Mouse (Mus musculus) lung, embryonic 16.5 days (tissue): Measurements from ENCODE around the gene Slc38a6. TPM values are rescaled to one million over a fixed set of nuclear protein-coding genes. Genes with fewer than 3 reads are reported as not detected.

Experiments used
- ATAC-seq: fragments of 200-750 bp; cut with Nextera tagmentation; 2 replicates; pipeline ENCODE4 v1.8.0; 2017; ENCODE audit warnings: low read depth, mild to moderate bottlenecking, moderate library complexity
- H3K27ac ChIP-seq: fragments of 300-500 bp; sonication (generic); 2 replicates; pipeline ENCODE4 v1.5.1; 2014; ENCODE audit warnings: mild to moderate bottlenecking, control low read depth, low read length
- H3K27me3 ChIP-seq: fragments of 300-500 bp; sonication (generic); 2 replicates; pipeline ENCODE4 v1.6.1; 2014; ENCODE audit warnings: low read depth, low read length, mixed read lengths; ENCODE audit not compliant: control insufficient read depth, insufficient read depth
- H3K36me3 ChIP-seq: fragments of 300-500 bp; sonication (generic); 2 replicates; pipeline ENCODE4 v1.6.1; 2014; ENCODE audit warnings: low read length; ENCODE audit not compliant: control insufficient read depth, insufficient read depth
- H3K4me1 ChIP-seq: fragments of 300-500 bp; sonication (generic); replicated peaks from 2 replicates; pipeline ENCODE4 v1.6.1; 2014; ENCODE audit warnings: low read length, mixed read lengths; ENCODE audit not compliant: control insufficient read depth, insufficient read depth
- H3K4me2 ChIP-seq: fragments of 300-500 bp; sonication (generic); 2 replicates; pipeline ENCODE4 v1.6.1; 2014; ENCODE audit warnings: low read depth, low read length, control low read depth
- H3K4me3 ChIP-seq: fragments of 300-500 bp; sonication (generic); 2 replicates; pipeline ENCODE4 v1.5.1; 2014; ENCODE audit warnings: mild to moderate bottlenecking, low read length, control low read depth
- H3K9ac ChIP-seq: fragments of 300-500 bp; sonication (generic); 2 replicates; pipeline ENCODE4 v1.6.1; 2014; ENCODE audit warnings: low read length, control low read depth
- H3K9me3 ChIP-seq: fragments of 300-500 bp; sonication (generic); 2 replicates; pipeline ENCODE4 v1.6.1; 2016; ENCODE audit warnings: low read length; ENCODE audit not compliant: control insufficient read depth
- WGBS: fragments of 180-500 bp; shearing (Covaris S2); extraction: QIAGEN DNeasy Blood & Tissue Kit; methylation state at CpG from one replicate; pipeline ENCODE4 v1.1.7; 2014; 5-methylcytosine and 5-hydroxymethylcytosine counted together
- polyA plus RNA-seq: library from polyadenylated mRNA; unstranded; fragments of >200 nt; fragmentation: Nextera tagmentation; extraction: Ambion mirVana; gene quantifications from 2 replicates; pipeline ENCODE4 v1.2.1, GENCODE M21; 2015

Slc38a6 gene
- polyA plus RNA-seq, 1 experiment from 2014 or later = 8.9 TPM

- 75% methylated on average over 7 of the region's 7 CpGs for WGBS
- Histone ChIP-seq H3K36me3 (peaks cover 5% of the 10 kb centered on the region; the same call in 1 of the 2 replicates), H3K4me3 (no peak overlapping the region), H3K9me3 (no peaks in the 10 kb centered on the region), H3K27ac (no peak overlapping the region), H3K9ac (no peak overlapping the region), H3K27me3 (no peaks in the 10 kb centered on the region), H3K4me1 (no peaks in the 10 kb centered on the region), H3K4me2 (no peak overlapping the region)
- ATAC-seq = no peak
Measured at GRCm38 (mm10) chr12:73347202-73347601, 60.6 kb downstream of the Slc38a6 start.

- 67% methylated on average over 7 of the region's 7 CpGs for WGBS
Measured at GRCm38 (mm10) chr12:73350466-73350865, 63.9 kb downstream of the Slc38a6 start.

GRCm38 (mm10) chr12:73350982-73351381 is 64.4 kb downstream of the Slc38a6 start:
- no peaks in the 10 kb centered on the region for H3K4me1 ChIP-seq
- H3K36me3 ChIP-seq = no peaks in the 10 kb centered on the region
- no peak overlapping the region for H3K27ac ChIP-seq
- no peaks in the 10 kb centered on the region for H3K9me3 ChIP-seq
- H3K4me2 ChIP-seq = no peak overlapping the region
- no peak overlapping the region for H3K9ac ChIP-seq
- no peaks in the 10 kb centered on the region for H3K27me3 ChIP-seq
- ATAC-seq = no peak
- H3K4me3 ChIP-seq = no peak overlapping the region
- 24% methylated on average over 9 of the region's 9 CpGs for WGBS

More at GRCm38 (mm10) chr12:73350466-73350865, 63.9 kb downstream of the Slc38a6 start:
- Histone ChIP-seq H3K4me2 (no peak overlapping the region), H3K4me3 (no peak overlapping the region), H3K4me1 (no peaks in the 10 kb centered on the region), H3K9ac (no peak overlapping the region), H3K27me3 (no peaks in the 10 kb centered on the region), H3K9me3 (no peaks in the 10 kb centered on the region), H3K27ac (no peak overlapping the region), H3K36me3 (no peaks in the 10 kb centered on the region)
- ATAC-seq = no peak

GRCm38 (mm10) chr12:73351746-73352145 is 65.2 kb downstream of the Slc38a6 start:
- Histone ChIP-seq H3K4me3 (no peak overlapping the region), H3K27ac (no peak overlapping the region), H3K4me1 (no peaks in the 10 kb centered on the region), H3K9ac (no peak overlapping the region), H3K27me3 (no peaks in the 10 kb centered on the region), H3K36me3 (no peaks in the 10 kb centered on the region), H3K9me3 (no peaks in the 10 kb centered on the region), H3K4me2 (no peak overlapping the region)
- WGBS = 71% methylated on average over 14 of the region's 14 CpGs
- ATAC-seq = no peak

- ATAC-seq = 0 out of 2 replicates have a peak, but pooled peaks have one; percentile 45
- Histone ChIP-seq H3K27me3 (no peaks in the 10 kb centered on the region), H3K9ac (no peak overlapping the region), H3K4me3 (no peak overlapping the region), H3K4me2 (no peak overlapping the region), H3K4me1 (no peaks in the 10 kb centered on the region), H3K9me3 (no peaks in the 10 kb centered on the region), H3K27ac (no peak overlapping the region), H3K36me3 (no peaks in the 10 kb centered on the region)
- WGBS = 74% methylated on average over 5 of the region's 5 CpGs
Measured at GRCm38 (mm10) chr12:73353362-73353761, 66.8 kb downstream of the Slc38a6 start.

- 57% methylated on average over 4 of the region's 4 CpGs for WGBS
- Histone ChIP-seq H3K4me1 (no peaks in the 10 kb centered on the region), H3K9ac (no peak overlapping the region), H3K9me3 (no peaks in the 10 kb centered on the region), H3K36me3 (no peaks in the 10 kb centered on the region), H3K27ac (no peak overlapping the region), H3K27me3 (no peaks in the 10 kb centered on the region), H3K4me2 (no peak overlapping the region), H3K4me3 (no peak overlapping the region)
- no peak for ATAC-seq
Measured at GRCm38 (mm10) chr12:73354521-73354920, 67.9 kb downstream of the Slc38a6 start.

- Histone ChIP-seq H3K4me1 (no peaks in the 10 kb centered on the region), H3K9me3 (no peaks in the 10 kb centered on the region), H3K36me3 (no peaks in the 10 kb centered on the region), H3K27me3 (no peaks in the 10 kb centered on the region), H3K4me2 (no peak overlapping the region), H3K4me3 (no peak overlapping the region), H3K9ac (no peak overlapping the region), H3K27ac (no peak overlapping the region)
- no peak for ATAC-seq
- whole genome bisulfite sequencing = 67% methylated on average over 14 of the region's 14 CpGs
Measured at GRCm38 (mm10) chr12:73355084-73355775, 68.7 kb downstream of the Slc38a6 start.

GRCm38 (mm10) chr12:73356696-73357095 is 70.1 kb downstream of the Slc38a6 start:
- Histone ChIP-seq H3K9me3 (no peaks in the 10 kb centered on the region), H3K27me3 (no peaks in the 10 kb centered on the region), H3K4me2 (no peak overlapping the region), H3K4me1 (no peaks in the 10 kb centered on the region), H3K36me3 (no peaks in the 10 kb centered on the region), H3K27ac (no peak overlapping the region), H3K4me3 (no peak overlapping the region), H3K9ac (no peak overlapping the region)
- WGBS = 69% methylated on average over 2 of the region's 2 CpGs
- ATAC-seq = no peak

GRCm38 (mm10) chr12:73357311-73357710 is 70.7 kb downstream of the Slc38a6 start:
- no peak for ATAC-seq
- Histone ChIP-seq H3K36me3 (no peaks in the 10 kb centered on the region), H3K27ac (no peak overlapping the region), H3K27me3 (no peaks in the 10 kb centered on the region), H3K4me3 (no peak overlapping the region), H3K4me2 (no peak overlapping the region), H3K9ac (no peak overlapping the region), H3K9me3 (no peaks in the 10 kb centered on the region), H3K4me1 (no peaks in the 10 kb centered on the region)
- WGBS = 52% methylated on average over 5 of the region's 5 CpGs
